Mouse (Mus musculus): ENCODE measurements around the gene Olfr894.
"Not testable (repeated sequence)": the region's sequence is repeated elsewhere in the genome, so short reads cannot be mapped to it uniquely, and the experiment has no call there.

Olfr894 gene

DNA sequence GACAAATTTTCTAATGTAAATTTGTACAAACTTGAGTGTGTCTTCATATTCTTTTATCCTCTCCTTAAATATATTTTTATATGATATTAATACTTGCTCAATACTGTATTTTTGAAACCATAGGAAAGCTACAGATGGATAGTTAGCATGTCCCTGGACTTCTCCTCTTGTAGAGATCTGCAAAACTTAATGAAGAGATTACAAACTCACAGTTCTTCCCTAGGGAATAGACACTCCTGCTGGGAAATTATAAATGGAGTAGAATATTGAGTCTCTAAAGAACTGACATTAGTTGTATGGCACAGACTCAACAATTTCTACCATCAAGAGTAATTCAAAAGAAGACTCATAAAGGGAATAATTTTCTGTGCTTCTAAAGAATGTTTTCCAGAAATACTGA is at the start of gene Olfr894:
Gene Olfr894, plus strand, starts transcription at position 301 of the 400 bp plus-strand sequence.
- DNase-seq (ENCODE audit: low read depth), result no peak

DNA sequence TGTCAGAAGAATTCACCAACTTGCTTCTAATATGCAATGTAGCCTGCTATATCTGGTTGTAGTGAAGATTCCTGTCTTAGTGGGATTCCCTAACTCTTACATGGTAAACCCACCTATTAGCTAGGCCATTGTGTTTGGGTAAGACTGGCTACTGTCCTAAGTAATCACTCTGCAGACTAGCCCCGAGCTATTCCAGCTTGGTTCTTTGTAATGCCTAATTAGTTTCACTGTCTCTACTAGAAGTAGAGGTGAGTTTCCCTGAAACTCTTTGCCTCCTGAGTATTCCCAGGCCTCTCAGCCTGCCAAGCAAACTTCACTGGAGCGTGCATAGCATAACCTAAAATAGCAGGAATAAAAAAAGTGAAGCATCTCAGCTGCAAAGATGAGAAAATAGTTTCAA is 49.5 kb upstream of the Olfr894 start:
- not testable (repeated sequence) for DNase-seq (ENCODE audit: low read depth)

DNA sequence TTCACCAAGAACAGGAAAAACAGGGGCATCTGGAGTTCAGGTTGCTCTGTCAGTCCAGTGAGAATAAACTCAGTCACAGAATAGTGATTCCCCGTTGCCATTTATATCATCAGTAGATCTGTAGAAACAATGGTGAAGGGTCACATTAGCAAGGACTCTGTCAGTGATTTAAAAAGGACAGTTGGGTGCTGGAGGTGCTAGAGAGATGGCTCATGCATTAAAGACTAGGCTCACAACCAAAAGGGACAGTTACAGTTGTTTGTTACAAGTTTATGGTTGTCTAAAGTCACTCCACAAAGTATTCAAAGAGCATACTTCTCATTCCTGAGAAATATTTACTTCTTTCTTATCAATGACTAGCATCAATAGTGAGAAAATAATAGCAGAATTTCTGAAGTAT is 37.1 kb upstream of the Olfr894 start, which contains the start of gene Olfr891:
Gene Olfr891, minus strand, starts transcription at position 101 of the 400 bp plus-strand sequence.
- no peak for DNase-seq (ENCODE audit: low read depth)

DNA sequence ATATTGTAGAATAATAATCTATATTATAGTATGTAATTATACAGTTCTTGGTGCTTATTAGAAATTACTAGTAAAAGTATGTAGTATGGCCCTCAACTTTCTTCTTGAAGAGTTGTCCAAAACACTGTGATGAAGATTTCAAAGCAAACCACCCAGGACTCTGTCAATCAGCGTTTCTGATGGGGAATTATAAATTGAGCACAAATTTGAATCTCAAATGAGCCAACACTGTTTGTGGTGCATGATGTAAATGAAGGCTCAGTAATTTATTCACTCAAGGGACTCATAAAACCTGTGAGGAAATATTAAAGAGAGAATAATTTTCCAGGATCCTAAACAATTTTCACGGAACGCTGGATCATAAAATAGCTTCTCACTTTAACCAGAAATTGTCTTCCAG is 9.8 kb upstream of the Olfr894 start, which contains the start of gene Olfr893:
Gene Olfr893, plus strand, starts transcription at position 301 of the 400 bp plus-strand sequence.
- DNase-seq (ENCODE audit: low read depth), result no peak

DNA sequence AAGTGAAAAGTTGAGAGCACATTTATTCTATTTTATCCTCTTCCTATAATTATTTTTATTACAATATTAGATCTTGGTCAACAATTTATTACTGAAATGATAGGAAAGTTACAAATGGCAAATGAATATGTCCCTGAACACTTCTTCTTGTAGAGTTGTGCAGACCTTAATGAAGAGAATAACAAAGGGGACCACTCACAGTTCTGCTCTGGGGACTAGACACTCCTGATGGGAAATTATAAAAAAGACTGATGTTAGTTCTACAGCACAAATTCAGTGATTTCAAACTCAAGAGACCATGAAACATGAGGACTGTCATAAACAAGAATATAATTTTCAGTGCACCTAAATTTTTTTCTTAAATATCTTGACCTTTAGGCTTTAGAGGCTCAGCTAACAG is 34.6 kb downstream of the Olfr894 start, which contains the start of gene Olfr143:
Gene Olfr143, plus strand, starts transcription at position 301 of the 400 bp plus-strand sequence.
- no peak for DNase-seq (ENCODE audit: low read depth)

DNA sequence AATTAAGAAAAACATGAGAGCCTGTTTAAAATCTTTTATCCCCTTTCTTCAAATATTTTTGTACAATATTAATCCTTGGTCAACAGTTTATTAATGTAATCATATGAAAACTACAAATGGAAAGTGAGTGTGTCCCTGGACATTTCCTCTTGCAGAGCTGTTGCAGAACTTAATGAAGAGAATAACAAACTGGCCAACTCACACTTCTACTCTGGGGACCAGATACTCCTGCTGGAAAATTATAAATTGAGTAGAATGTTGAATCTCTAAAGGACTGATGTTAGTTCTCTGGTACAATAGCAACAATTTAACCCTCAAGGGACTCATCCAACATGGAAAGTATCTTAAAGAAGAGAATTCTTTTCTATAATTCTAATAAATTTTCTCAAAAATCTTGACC is 49.7 kb downstream of the Olfr894 start, which contains the start of gene Olfr895:
Gene Olfr895, plus strand, starts transcription at position 301 of the 400 bp plus-strand sequence.
- DNase-seq (ENCODE audit: low read depth), result no peak

All from c-Kit-positive CD71-positive TER-119-negative erythroid progenitor cells, embryonic 14.5 days (primary cell).